Mouse (Mus musculus): Measurements from ENCODE around the gene Dcaf10.

DNA sequence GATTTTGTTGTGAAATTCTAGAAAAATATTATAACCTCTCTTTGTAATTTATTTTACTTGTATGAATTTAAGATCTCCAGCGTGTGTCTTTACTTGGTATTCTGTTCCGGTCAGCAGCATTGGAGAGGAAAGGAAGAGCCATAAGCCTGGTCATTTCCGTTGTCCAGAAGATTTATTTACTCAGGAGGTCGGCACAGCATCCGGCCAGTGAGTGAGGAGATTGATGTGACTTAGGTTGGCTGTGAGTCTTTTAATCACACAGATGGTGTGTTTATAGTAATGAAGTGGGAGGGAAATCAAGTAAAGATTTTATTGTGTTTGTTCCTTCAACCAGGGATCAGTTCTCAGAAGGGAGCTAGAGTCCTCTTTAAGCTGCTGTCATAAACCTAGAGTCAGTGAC, 33.0 kb downstream of the Dcaf10 start:
- TF ChIP-seq CTCF (IDR thresholded peaks at IDR 0.05) (no peak), POLR2A (IDR thresholded peaks at IDR 0.05; ENCODE audit: insufficient read depth, low read depth, low read length) (no peak), EP300 (IDR thresholded peaks at IDR 0.05; ENCODE audit: insufficient read depth, low read depth, low read length) (no peak)
